Mouse (Mus musculus): Measurements from ENCODE around the gene Ets2. TPM values are rescaled to one million over a fixed set of nuclear protein-coding genes. Genes with fewer than 3 reads are reported as not detected.

Ets2 gene
- polyA plus RNA-seq, 1 experiment from 2014 or later, result 35.1 TPM

DNA sequence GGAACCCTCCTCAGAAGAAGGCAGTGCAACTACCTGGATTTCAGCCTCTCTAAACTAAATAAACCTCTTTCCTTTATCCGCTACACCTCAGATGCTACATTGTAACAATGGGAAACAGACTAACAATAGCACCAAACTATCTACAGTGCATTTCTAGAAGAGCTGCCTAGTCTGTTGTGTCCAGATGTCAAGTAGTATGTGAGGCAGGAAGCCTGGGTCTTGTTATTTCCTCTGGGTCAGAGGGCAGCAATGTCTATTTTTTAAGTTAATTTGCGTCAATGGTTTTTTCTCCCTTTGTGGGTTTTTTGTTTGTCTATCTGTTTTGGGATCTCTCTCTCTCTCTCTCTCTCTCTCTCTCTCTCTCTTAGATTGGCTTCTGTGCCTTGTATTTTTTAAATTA, 44.7 kb downstream of the Ets2 start:
- no peaks in the 10 kb centered on the region for H3K27me3 ChIP-seq (ENCODE audit: control insufficient read depth, insufficient read depth, low read length)
- peaks cover 17% of the 10 kb centered on the region for H3K4me1 ChIP-seq (replicated peaks; ENCODE audit: control insufficient read depth, insufficient read depth)
- no peak overlapping the region for H3K4me3 ChIP-seq (ENCODE audit: low read depth, low read length)
- ATAC-seq (ENCODE audit: low FRiP score, low TSS enrichment) (no peak), DNase-seq (ENCODE audit: low spot score) (no peak)
- no peak overlapping the region for H3K9ac ChIP-seq (ENCODE audit: low read length)
- no peaks in the 10 kb centered on the region for H3K36me3 ChIP-seq (ENCODE audit: control insufficient read depth, insufficient read depth, low read length)
- H3K9me3 ChIP-seq (ENCODE audit: control insufficient read depth, low read length), result no peaks in the 10 kb centered on the region
- no peak overlapping the region for H3K4me2 ChIP-seq (replicated peaks; ENCODE audit: low read depth)
- no peak overlapping the region for H3K27ac ChIP-seq (replicated peaks)
- no peak for TF ChIP-seq CTCF (IDR thresholded peaks at IDR 0.05; ENCODE audit: low read depth)
- no peak for TF ChIP-seq EP300 (optimal IDR thresholded peaks at IDR 0.05)
- 84% methylated on average over 2 of the region's 2 CpGs for WGBS

DNA sequence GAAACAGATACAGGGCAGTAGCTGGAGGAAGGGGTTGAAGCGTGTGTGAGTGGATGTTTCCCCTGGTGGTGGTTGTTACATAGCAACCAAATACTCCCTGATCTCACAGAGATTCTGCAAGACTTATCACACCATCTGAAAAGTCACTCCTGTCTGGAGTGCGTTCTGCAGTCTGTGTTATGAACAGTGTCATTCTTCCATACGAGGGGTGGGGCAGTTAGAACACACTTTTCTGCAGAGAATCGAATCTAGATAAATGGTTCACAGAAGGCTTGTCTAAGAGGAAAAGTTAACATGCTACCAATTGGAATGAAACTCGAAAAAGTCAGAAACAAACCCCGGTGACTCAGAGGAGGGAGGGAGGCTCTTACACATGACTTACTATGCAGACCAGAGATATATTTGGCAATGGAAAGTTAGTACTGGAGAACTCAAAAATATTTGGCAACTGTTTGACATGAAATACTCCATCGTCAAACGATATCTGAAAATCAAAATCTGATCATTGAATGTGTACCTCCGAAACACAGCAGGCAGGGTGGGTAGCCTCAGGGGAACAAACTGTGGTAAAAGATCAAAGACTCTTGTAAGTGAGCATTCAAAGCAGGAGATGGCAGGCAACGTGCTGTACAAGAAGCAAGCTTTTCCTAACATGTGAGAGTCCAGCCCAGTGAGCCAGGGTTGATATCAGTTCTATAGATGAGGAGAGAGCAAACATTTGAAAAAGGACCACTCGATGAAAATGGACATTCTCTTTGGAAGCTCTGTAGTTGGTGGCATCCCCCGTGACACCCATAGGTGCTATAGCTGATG, 47.6 kb downstream of the Ets2 start:
- H3K9ac ChIP-seq (ENCODE audit: low read length), result no peak overlapping the region
- H3K27me3 ChIP-seq (ENCODE audit: control insufficient read depth, insufficient read depth, low read length), result no peaks in the 10 kb centered on the region
- H3K4me2 ChIP-seq (replicated peaks; ENCODE audit: low read depth), result no peak overlapping the region
- TF ChIP-seq CTCF (IDR thresholded peaks at IDR 0.05; ENCODE audit: low read depth) (peak; percentile 46; the same call in 1 of the 2 replicates), EP300 (optimal IDR thresholded peaks at IDR 0.05) (no peak)
- H3K9me3 ChIP-seq (ENCODE audit: control insufficient read depth, low read length), result no peaks in the 10 kb centered on the region
- peak overlapping the region; percentile 67 for H3K27ac ChIP-seq (replicated peaks)
- H3K4me1 ChIP-seq (replicated peaks; ENCODE audit: control insufficient read depth, insufficient read depth), result peaks cover 14% of the 10 kb centered on the region
- 28% methylated on average over 12 of the region's 12 CpGs for WGBS
- DNase-seq (ENCODE audit: low spot score) (no peak), ATAC-seq (ENCODE audit: low FRiP score, low TSS enrichment) (peak; percentile 68; the same call in 1 of the 2 replicates)
- H3K4me3 ChIP-seq (ENCODE audit: low read depth, low read length), result no peak overlapping the region
- H3K36me3 ChIP-seq (ENCODE audit: control insufficient read depth, insufficient read depth, low read length), result no peaks in the 10 kb centered on the region

DNA sequence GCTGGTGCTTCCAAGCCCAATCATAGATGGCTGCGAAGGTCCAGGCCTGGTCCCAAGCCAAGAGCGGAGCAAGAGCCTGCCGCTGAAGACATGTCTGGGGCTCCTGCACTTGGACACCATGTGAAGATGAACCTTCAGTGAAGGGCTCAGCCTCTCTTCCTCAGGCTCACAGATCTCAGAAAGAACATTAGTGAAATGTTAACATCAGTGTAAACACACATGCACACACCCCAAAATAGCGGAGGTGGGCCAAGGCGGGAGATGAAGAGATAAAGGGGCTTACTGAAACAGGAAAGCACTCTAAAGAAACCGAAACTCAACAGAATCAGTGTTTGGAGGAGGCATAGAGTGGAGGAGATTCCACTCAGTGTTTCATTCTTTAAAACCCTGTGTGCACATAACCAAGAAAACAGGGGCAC, 48.3 kb downstream of the Ets2 start:
- H3K9ac ChIP-seq (ENCODE audit: low read length), result no peak overlapping the region
- 47% methylated on average over 6 of the region's 6 CpGs for WGBS
- no peak overlapping the region for H3K4me2 ChIP-seq (replicated peaks; ENCODE audit: low read depth)
- no peaks in the 10 kb centered on the region for H3K9me3 ChIP-seq (ENCODE audit: control insufficient read depth, low read length)
- TF ChIP-seq CTCF (IDR thresholded peaks at IDR 0.05; ENCODE audit: low read depth) (no peak), EP300 (optimal IDR thresholded peaks at IDR 0.05) (no peak)
- H3K4me3 ChIP-seq (ENCODE audit: low read depth, low read length), result no peak overlapping the region
- H3K27me3 ChIP-seq (ENCODE audit: control insufficient read depth, insufficient read depth, low read length), result no peaks in the 10 kb centered on the region
- no peak for DNase-seq (ENCODE audit: low spot score)
- H3K4me1 ChIP-seq (replicated peaks; ENCODE audit: control insufficient read depth, insufficient read depth), result peaks cover 14% of the 10 kb centered on the region
- peak overlapping the region; percentile 56 for H3K27ac ChIP-seq (replicated peaks)
- no peaks in the 10 kb centered on the region for H3K36me3 ChIP-seq (ENCODE audit: control insufficient read depth, insufficient read depth, low read length)
- no peak for ATAC-seq (ENCODE audit: low FRiP score, low TSS enrichment)

DNA sequence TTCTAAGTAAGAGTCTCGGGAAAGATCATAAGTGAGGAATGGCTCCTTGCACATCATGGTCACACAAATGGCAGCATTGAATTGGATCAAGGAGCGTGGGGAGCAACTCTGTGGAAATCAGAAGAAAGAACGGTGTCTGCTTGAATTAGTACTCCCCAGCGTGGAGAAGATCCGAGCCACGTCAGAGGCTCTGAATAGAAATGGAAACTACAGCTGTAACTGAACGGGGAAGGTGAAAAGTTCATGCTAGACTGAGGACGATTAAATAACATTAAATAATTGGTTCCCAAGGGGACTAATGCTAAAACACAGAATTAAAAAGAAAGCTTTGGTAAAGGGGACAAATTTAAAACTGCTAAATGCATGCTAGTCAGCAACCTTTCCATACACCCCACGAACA, 50.6 kb downstream of the Ets2 start:
- Histone ChIP-seq H3K4me3 (ENCODE audit: low read depth, low read length) (no peak overlapping the region), H3K4me2 (replicated peaks; ENCODE audit: low read depth) (no peak overlapping the region), H3K36me3 (ENCODE audit: control insufficient read depth, insufficient read depth, low read length) (no peaks in the 10 kb centered on the region), H3K9ac (ENCODE audit: low read length) (no peak overlapping the region), H3K9me3 (ENCODE audit: control insufficient read depth, low read length) (no peaks in the 10 kb centered on the region), H3K27ac (replicated peaks) (no peak overlapping the region), H3K4me1 (replicated peaks; ENCODE audit: control insufficient read depth, insufficient read depth) (peaks cover 14% of the 10 kb centered on the region), H3K27me3 (ENCODE audit: control insufficient read depth, insufficient read depth, low read length) (no peaks in the 10 kb centered on the region)
- TF ChIP-seq EP300 (optimal IDR thresholded peaks at IDR 0.05) (no peak), CTCF (IDR thresholded peaks at IDR 0.05; ENCODE audit: low read depth) (no peak)
- 54% methylated on average over 9 of the region's 9 CpGs for WGBS
- no peak for DNase-seq (ENCODE audit: low spot score)
- no peak for ATAC-seq (ENCODE audit: low FRiP score, low TSS enrichment)

DNA sequence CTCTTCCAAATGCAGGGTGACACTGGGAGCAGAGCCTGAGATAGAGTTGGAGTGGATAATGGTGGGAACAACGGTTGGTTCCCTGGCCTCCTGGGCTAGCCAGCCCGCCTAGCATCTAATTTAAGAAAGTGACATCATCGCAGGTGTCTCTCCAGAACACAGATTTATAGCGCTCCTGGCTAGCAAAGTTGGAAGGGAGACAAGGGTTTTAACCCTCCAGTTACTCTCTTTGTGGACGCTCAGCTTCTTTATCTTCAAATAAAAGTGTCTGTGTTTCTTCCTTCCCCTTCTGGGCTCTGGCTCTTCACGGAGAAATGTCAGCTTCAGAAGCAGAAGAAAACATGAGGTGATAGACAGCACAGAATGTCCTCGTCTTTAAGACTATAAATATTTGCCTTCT, 51.4 kb downstream of the Ets2 start:
- WGBS, result 35% methylated on average over 7 of the region's 7 CpGs
- ATAC-seq (ENCODE audit: low FRiP score, low TSS enrichment) (no peak; the same call in 1 of the 2 replicates), DNase-seq (ENCODE audit: low spot score) (no peak)
- Histone ChIP-seq H3K9ac (ENCODE audit: low read length) (no peak overlapping the region), H3K9me3 (ENCODE audit: control insufficient read depth, low read length) (no peaks in the 10 kb centered on the region), H3K4me1 (replicated peaks; ENCODE audit: control insufficient read depth, insufficient read depth) (peaks cover 14% of the 10 kb centered on the region), H3K4me2 (replicated peaks; ENCODE audit: low read depth) (no peak overlapping the region), H3K4me3 (ENCODE audit: low read depth, low read length) (no peak overlapping the region), H3K27me3 (ENCODE audit: control insufficient read depth, insufficient read depth, low read length) (no peaks in the 10 kb centered on the region), H3K27ac (replicated peaks) (no peak overlapping the region), H3K36me3 (ENCODE audit: control insufficient read depth, insufficient read depth, low read length) (no peaks in the 10 kb centered on the region)
- TF ChIP-seq EP300 (optimal IDR thresholded peaks at IDR 0.05), result no peak
- TF ChIP-seq CTCF (IDR thresholded peaks at IDR 0.05; ENCODE audit: low read depth), result no peak

Data from stomach, postnatal 0 days (tissue).